Mouse (Mus musculus) layer of hippocampus, adult 9-11 months (tissue): ENCODE data around the gene Hyou1.
"Not testable (repeated sequence)": the region's sequence is repeated elsewhere in the genome, so short reads cannot be mapped to it uniquely, and the experiment has no call there.

ENCODE experiments used
- DNase-seq: peaks from one replicate; pipeline ENCODE4 v3.0.0; 2022

Hyou1 gene

GRCm38 (mm10) chr9:44406906-44407751 is 27.8 kb downstream of the Hyou1 start, which contains the start of the genes Rps25 and Trappc4:
Gene Rps25 (plus strand): TSS chr9:44407139.
Gene Trappc4 (minus strand): TSS chr9:44407600.
- DNase-seq = peak; percentile 93

DNA sequence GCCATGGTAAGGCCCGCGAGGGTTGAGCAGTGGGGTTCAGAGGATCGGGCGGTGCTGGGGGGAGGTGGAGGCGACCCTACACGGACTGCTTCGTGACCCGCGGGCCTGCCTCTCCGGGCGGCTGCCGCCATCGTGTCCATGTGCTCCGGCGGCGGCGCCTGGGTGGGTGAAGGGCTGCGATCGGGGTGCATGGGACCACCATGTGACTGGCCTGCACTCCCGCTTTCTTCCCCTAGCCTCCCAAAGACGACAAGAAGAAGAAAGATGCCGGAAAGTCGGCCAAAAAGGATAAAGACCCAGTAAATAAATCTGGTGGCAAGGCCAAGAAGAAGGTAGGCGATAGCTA is 28.4 kb downstream of the Hyou1 start:
- no peak for DNase-seq

DNA sequence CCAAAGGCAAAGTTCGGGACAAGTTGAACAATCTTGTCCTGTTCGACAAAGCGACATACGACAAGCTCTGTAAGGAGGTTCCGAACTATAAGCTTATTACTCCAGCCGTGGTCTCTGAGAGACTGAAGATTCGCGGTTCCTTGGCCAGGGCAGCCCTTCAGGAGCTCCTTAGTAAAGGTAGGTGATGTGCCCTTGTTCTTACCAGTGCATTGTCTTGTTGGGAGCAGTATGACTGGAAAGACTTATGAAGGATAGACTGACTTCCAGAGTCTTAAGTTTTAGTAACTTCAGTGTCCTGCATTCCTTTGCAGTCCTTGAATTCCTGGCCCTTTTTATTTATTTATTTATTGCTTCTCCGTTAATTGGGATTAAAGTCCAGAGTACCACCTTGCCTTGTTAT is 29.4 kb downstream of the Hyou1 start:
- not testable (repeated sequence) for DNase-seq

GRCm38 (mm10) chr9:44410647-44411336 is 31.5 kb downstream of the Hyou1 start:
- no peak for DNase-seq

DNA sequence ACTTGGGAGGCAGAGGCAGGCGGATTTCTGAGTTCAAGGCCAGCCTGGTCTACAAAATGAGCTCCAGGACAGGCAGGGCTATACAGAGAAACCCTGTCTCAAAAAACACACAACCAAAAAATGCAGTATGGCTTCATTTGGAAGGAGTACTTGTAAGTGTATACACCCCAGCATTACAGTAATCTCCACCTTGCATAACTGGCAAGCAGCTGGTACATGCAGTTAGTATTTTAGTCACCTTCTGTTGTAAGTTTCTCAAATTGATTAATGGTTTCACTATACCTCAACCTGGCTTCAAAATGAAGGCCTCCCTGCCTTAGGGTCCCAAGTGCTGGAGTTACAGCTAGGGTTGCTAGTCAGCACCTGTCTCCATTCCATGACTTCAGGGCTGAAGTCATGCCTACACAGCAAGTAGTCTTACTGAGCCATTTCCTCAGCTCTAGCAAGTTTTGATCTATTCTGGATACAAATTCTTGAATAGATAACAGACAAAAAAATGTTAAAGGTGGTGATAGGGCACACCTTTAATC is 32.4 kb downstream of the Hyou1 start:
- DNase-seq = no peak

DNA sequence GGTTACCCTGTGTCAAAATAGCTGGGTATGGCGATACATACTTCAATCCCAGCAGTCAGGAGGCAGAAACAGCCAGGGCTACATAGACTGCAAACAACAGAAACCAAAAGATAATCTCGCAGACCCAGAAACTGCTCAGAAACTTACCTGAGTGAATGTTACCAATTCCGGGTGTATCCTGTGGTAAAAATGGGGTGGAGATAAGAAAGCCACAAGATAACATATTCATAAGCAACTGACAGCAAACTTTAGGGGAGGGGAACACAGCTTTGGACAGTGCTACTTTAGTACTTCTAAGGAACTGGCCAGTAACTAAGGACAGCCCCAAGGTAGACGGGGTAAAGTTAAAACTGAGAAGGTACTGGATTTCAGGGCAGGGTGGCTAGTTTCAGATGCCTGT is 33.0 kb downstream of the Hyou1 start:
- DNase-seq = no peak

GRCm38 (mm10) chr9:44412781-44413180 is 33.5 kb downstream of the Hyou1 start:
- DNase-seq = no peak

DNA sequence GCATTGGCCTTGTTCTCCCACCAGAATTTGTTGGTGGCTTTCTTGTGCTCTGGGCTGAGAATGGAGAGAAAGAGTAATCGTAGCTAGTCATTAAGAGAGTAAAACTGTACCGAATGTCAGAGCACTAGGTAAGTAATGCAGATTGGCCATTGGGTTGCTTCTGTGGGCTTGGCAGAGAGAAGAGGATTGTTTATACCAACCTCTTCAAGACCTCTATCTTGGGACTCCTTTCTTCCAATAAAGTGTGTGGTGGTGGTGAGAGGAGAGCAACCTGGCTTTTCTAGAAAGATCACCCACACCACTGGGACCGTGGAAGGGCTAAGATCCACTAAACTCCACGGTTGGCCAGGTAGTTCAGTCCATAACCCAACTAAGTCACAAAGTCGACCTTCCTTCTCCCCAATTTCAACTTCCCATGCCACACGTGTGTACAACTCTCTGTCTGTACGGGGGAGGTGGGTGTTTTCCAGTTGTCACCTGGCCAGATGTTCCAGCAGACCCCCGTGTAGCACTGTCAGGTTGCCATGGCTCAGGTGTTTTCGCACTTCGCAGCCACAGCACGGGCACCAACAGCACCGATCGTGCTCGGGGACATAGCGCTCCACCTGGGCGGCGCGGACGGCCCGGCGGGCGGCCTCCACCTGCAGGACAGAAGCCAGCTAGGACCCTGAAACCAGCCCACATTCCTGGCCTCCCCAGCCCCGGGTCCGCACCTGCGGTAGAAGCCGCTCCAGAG is 38.0 kb downstream of the Hyou1 start:
- no peak for DNase-seq

DNA sequence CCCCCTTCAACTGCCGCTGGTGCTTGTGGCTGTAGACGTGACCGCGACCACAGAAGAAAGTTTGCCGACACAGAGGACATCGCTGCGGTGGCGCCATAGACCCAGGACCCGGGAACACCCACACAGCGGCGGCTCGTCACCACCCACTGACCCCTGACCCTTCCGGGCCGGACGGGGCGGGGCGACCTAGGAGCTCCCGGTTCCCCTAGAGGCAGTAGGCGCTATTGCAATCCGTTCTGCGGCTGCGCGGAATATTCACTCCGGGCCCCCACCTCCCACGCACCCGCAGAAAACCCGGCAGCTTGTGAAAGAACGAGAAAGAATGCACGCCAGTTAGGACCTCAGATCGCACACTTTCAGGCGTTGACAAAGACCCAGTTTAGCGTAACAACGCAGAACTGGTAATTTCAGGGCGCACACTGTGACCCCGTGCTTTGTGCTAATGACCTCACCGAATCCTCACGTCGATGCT is 38.6 kb downstream of the Hyou1 start:
- peak; percentile 96 for DNase-seq

DNA sequence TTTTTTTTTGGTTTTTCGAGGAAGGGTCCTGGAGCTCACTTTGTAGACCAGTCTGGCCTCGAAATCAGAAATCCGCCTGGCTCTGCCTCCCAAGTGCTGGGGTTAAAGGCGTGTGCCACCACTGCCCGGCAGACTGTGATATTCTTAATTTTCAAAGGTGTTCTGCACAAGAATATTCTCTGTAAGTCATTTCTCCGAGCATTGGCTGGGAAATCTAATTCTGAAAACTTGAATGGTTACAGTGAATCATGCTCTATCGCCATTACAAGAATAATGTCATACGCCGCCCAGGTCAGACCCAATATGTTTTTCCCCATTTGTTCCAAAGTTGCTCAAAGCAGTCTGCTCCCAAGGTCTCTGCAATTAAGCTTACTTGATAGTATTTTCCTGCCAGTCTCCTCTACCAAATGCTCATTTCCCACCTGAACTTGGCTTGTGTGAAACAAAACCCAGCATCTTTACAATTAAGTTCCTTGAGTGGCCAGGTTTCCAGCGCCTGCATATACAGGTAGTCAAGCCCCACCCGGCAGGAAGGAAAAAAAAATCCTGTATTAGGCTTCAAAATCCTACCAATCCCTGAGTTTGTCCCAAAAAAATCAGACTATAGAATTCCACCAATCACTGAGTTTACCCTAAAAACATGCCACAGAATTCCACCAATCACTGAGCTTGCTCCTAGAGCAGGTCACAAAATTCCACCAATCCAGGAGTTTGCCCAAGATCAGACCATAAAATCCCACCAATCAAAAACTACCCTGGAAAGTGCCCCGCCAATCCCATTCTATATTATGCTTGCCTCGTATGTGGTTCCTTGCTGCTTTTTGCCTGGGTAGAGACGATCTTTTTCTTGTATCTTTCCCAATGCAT is 39.5 kb downstream of the Hyou1 start, which contains the start of gene Ccdc84:
Gene Ccdc84 (minus strand): TSS at position 51 of the 867 bp plus-strand sequence.
- DNase-seq = no peak

- DNase-seq = not testable (repeated sequence)
Measured at GRCm38 (mm10) chr9:44419730-44420129, 40.4 kb downstream of the Hyou1 start.

DNA sequence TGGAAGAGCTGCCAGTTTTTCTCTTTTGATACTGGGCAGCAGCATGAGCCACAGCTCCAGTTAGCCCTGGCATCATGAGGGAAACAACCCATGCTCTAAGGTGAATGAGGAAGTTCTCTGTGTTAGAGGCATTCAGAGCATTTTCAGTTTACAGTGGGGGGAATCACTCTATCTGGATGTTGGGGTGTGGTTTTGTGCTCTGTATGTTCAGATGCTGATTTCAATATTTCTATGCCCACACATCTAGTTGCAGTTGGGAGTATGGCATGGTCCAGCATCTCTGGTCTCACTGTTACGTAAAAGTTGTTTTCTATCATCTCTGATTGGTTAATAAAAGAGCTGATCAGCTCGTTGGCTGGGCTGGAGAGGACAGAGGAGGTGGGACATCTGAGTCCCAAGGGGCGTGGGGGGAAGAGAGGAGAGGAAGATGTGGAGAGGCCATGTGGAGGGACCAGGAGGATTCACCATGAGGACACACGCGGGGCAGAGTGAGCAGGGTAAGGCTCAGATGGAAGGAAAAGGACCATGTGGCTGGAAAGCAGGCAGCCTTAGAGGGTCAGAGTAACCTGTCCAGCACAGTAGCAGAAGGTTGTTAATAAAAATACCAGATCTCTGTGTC is 41.1 kb downstream of the Hyou1 start:
- no peak for DNase-seq

DNA sequence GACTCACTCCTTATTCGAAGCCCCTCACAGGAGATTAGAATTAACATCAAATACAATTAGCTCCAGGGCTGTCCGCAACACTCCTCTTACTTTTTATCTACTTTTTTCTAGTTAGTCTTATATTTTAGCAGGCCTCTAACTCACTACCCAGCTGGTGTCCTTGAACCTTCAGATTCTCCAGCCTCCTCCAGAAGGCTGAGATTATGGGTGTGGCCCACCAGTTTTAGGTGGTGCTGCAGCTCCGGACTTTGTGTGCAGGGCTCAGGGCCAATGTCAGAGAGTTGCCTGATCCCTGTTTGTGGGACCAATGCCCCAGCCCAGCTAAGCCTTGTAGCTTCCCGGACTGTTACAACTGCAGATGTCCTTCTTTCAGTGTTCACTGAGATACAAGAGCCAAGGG is 44.3 kb downstream of the Hyou1 start:
- DNase-seq = no peak

- no peak for DNase-seq
Measured at GRCm38 (mm10) chr9:44432577-44433185, 53.4 kb downstream of the Hyou1 start.

- peak; percentile 48 for DNase-seq
Measured at GRCm38 (mm10) chr9:44435747-44436146, 56.5 kb downstream of the Hyou1 start.

DNA sequence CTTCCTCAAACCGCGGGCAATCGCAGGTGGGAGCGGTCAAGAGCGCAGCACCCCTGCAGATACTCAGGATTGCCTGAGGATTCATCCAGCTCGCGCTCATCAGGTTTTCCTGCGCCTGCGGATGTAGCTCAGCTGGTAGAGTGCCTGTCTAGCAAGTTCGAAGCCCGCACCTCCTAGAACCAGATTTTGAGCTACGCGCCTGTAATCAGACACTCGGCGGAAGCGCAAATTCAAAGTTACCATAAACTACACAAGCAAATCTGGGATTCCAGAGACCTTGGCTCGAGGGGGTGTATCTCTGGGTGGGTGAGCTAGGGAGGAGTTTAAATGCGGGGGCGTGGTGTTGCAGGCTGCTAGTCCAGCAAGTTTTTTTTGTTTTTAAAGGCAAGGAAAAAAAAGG is 61.7 kb downstream of the Hyou1 start, which contains the start of gene Foxr1:
Gene Foxr1 (minus strand): TSS at position 176 of the 400 bp plus-strand sequence.
- DNase-seq = no peak
